Mouse (Mus musculus): Measurements from ENCODE around the gene Ncoa3.

Ncoa3 gene

GRCm38 (mm10) chr2:165970767-165971166 lies 21.7 kb upstream of the Ncoa3 start:
- in situ Hi-C loops (cut with MboI), result no loop called here

DNA sequence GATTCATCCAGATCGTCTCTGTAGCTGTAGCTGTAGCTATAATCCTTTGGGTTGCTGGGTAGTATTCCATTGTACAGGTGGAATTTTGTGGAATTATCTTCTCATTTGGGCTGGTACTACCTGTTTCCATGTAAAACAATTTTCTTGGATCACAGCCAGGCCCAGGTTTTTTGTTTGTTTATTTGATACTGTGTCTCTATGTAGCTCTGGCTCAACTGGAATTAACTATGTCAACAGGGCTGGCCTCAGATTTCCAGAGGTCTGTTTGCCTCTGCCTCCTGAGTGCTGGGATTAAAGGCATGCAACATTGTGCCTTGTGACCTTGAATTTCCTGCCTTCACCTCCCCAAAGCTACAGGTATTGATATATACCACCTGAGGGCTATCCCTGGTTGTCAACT lies 18.1 kb upstream of the Ncoa3 start:
- in situ Hi-C loops (cut with MboI), result no loop called here

GRCm38 (mm10) chr2:165976186-165976585 lies 16.2 kb upstream of the Ncoa3 start:
- in situ Hi-C loops (cut with MboI), result no loop called here

DNA sequence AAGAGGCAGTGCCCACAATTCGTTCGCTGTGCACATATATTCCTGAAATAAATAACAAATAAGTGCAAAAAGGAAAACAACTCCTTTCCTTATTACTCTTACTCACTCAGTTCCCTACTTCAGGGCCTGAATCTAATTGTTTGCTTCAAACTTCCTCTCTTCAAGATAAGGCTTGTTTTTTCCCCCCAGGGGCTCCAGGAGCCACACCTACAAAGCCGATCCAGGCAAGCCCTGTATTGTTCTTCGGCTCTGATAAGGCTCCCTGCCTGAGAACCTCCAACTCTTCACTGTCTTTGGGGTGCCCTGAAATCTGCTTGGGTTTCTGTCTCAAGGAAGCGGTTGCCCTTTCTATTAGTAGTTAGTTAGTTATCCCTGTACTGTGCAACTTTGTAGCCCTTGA lies 15.6 kb upstream of the Ncoa3 start:
- in situ Hi-C loops (cut with MboI), result no loop called here

GRCm38 (mm10) chr2:165978119-165978518 lies 14.3 kb upstream of the Ncoa3 start:
- in situ Hi-C loops (cut with MboI), result no loop called here

DNA sequence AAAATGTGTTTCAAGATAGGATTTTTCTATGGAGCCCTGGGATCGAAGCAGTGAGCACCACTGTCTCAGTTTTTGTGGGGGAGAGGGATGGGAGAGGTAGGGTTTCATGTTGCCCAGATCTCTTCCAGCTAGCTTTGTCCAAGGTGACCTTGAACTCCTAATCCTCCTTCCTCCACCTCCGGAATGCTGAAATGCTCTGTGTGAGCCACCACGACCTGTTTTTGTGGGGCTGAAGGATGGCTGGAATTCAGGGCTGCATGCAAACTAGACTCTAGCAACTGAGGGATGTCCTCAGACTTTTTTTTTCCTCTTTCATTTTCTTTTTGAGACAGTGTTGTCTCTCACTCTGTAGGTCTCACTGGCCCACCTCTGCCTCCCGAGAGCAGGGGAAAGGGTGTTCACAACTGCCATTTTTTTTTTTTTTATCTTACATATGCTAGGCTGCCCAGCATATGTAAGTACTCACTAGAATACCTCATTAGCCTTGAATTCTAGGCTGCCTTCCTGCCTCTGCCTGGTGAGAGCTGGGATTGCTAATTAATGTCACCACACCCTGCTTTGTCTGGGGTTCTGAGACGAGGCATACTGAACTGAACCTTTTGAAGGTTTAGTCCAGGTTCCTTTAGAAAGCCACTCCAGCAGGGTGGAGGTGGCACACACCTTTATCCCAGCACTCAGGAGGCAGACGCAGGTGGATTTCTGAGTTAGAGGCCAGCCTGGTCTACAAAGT lies 11.0 kb upstream of the Ncoa3 start:
- in situ Hi-C loops (cut with MboI), result no loop called here

DNA sequence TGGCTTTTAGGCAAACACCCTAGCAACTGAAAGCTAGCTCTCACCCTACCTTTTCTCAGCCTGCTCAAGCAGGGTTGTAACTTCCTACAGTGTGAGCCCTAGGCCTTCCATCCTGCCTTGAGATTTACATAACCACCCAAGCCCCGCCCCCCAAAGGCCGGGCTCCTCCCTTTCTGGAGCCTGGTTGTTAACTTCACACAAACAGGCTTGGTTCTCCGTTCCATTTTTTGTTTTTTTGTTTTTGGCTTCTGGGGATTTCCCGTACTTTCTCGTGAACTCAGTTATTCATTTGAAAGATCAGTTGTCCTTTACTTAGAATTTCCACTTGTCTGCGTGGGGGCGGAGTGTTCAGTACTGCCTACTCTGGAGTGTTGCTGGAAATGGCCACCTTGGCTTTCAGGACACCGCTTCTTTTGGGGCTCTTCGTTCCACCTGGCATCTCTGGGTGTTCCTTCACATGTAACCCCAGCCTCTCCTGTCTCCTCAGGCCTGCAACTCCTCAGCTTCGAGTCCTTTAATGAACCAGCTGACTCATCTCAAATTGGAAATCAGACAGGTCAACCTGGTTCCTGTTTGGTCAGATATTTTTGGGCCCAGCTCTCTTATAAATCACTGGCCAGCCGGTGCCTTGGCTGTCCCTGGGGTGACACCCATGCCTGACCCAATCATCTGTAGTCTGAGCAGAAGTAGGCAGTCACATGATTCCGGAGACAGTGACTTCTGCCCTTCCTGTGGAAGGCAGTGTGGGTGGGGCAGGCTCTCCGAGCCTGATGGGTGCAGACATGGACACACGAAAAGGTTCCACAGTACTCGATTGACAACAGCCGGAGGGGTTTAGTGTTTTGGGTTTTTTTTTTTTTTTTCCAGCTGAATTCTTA lies 9.7 kb upstream of the Ncoa3 start:
- in situ Hi-C loops (cut with MboI), result no loop called here

DNA sequence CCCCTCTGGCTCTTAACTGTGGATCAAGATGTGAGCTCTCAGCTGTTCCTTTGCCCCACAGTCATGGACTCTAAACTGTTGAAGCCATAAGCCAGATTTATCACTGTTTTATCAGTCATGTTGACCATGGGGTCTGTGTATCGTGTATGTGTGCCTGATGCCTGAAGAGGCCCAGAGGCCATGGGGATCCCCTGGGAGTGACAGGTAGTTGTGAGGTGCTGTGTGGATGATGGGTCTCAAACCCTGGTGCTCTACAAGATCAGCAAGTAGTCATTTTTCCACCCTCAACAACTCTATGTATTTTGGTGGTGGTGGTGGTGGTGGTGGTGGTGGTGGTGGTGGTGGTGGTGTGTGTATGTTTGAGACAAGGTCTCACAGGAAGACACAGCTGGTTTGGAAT lies 8.1 kb upstream of the Ncoa3 start:
- in situ Hi-C loops (cut with MboI), result no loop called here

- in situ Hi-C loops (cut with MboI), result no loop called here
These were observed 7.5 kb upstream of the Ncoa3 start for GRCm38 (mm10) chr2:165984891-165985290.

DNA sequence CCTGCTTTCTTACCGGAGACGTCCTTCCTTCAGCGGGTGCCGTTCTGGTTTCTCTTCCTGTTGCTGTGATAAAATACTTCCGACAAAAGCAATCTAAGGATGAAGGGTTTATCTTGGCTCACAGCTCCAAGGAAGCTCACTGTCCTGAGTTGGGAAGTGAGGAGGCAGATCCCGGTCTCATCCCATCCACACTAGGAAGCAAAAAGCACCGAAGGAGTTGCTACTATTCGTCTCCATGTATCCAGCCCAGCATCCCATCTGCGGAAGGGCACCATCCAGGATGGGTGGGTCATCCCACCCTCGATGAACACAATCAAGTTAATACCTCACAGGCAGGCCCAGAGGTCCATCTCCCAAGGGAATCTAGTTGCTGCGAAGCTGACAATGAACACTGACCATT lies 6.9 kb upstream of the Ncoa3 start:
- in situ Hi-C loops (cut with MboI), result no loop called here

DNA sequence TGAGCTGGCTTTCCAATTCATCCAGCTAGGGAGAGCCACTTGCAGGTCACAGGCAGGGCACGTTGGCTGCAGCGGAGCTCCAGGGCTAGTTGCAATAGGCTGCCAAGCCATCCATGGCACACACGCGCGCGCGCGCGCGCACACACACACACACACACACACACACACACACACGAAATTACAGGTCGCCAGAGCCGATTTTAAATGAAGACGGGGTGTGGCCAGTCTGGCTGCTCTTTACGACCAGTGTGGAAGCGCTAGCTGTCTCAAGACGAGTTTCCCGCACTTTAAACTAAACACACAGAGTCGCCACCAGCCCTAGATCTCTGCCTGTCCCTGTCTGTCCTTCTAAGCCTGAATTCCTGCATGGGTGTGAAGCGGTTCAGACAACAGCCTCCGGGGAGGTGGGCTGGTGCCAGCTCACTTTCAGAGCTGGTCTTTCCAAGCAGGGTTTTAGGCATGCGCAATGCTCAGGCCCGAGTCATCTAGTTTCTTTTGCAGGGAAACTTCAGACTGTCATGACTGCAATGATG lies 5.4 kb upstream of the Ncoa3 start:
- in situ Hi-C loops (cut with MboI), result no loop called here

- in situ Hi-C loops (cut with MboI), result no loop called here
These were observed 901 bp downstream of the Ncoa3 start for GRCm38 (mm10) chr2:165993173-165993900.

GRCm38 (mm10) chr2:165994341-165994740 lies 1.9 kb downstream of the Ncoa3 start:
- in situ Hi-C loops (cut with MboI), result no loop called here

GRCm38 (mm10) chr2:165995711-165996110 lies 3.3 kb downstream of the Ncoa3 start:
- in situ Hi-C loops (cut with MboI), result no loop called here

GRCm38 (mm10) chr2:165996130-165996529 lies 3.7 kb downstream of the Ncoa3 start:
- in situ Hi-C loops (cut with MboI), result no loop called here

DNA sequence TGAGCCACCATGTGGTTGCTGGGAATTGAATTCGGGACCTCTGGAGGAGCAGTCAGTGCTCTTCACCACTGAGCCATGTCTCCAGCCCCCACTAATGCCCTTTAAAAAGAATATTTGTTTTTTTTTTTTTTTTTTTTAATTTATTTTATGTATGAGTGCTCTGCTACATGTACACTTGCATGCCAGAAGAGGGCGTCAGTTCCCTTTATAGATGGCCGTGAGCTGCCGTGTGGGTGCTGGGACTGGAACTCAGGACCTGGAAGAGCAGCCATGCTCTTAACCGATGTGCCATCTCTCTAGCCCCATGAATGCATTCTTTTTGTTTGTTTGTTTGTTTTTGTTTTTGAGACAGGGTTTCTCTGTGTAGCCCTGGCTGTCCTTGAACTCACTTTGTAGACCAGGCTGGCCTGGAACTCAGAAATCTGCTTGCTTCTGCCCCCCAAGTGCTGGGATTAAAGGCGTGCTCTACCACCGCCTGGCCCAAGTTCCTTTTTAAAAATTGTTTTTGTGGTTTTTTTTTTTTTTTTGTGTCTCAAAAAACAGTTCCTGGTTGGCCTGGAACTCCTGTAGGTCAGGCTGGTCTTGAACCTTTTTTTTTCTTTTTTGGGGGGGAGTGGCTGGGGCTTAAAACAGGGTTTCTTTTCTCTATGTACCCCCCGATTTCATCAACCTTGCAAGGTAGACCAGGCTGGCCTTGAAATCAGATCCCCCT lies 5.0 kb downstream of the Ncoa3 start:
- in situ Hi-C loops (cut with MboI), result no loop called here

DNA sequence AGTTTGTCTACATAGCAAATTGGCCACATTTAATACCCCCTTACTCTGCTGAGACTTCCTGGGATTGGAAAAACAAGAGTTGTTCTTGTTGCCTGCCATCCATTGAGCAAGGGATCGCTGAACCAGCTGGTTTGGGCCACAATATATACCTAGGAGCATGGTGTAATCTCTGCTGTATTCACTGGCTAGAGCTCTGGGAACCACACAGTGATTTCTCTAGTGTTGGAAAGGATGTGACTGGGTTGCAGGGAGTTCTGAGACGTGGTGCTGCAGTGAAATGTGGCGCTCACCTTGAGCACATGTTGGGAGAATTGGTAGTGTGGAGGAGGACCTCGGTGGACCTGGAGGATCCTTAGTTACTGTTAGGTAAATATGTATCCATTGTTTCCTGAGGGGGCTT lies 6.5 kb downstream of the Ncoa3 start:
- in situ Hi-C loops (cut with MboI), result no loop called here

- in situ Hi-C loops (cut with MboI), result no loop called here
These were observed 7.4 kb downstream of the Ncoa3 start for GRCm38 (mm10) chr2:165999790-166000189.

DNA sequence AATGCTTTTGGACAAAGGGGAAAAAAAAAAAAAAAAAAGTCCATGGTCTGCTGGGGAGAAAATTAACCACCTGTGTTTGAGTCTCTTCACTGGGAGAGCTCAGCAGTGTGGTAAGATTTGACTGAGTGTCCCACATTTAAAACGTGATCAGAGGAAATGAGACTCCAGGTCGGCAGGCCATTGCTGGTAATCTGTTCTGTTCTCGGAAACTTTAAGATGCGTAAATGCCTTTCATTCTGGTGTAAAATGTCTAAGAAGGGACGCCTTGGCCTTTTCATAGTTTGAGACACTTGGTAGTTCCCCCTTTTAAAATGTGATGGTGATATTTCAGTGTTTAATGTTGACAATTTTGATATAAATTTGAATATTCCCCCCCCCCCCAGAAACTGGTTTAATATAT lies 7.8 kb downstream of the Ncoa3 start:
- in situ Hi-C loops (cut with MboI), result no loop called here

GRCm38 (mm10) chr2:166000769-166001168 lies 8.3 kb downstream of the Ncoa3 start:
- in situ Hi-C loops (cut with MboI), result no loop called here

DNA sequence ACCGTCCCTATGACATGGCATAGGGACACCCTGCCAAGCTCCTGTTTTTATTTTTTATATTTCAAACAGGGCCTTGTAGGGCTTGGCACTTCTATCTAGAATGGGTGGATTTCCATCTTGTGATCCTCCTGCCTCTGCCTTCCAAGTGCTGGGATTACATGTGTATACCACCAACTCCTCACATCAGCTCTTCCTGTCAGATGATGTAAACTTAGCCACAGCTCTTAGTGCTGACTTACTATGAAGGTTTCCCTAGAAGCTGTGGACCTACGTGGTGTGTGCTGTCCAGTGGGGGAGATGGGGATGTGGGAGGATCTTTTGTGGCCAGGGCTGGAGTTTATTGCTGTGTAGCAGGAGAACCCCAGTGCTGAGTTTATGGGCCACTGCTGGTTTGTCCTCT lies 8.9 kb downstream of the Ncoa3 start:
- in situ Hi-C loops (cut with MboI), result no loop called here

- in situ Hi-C loops (cut with MboI), result no loop called here
These were observed 9.3 kb downstream of the Ncoa3 start for GRCm38 (mm10) chr2:166001768-166002167.
